Mouse (Mus musculus) heart, postnatal 0 days (tissue): ENCODE measurements around the gene Zfp148.

Experiments
- CTCF ChIP-seq: IDR thresholded peaks from 2 replicates; pipeline ENCODE4 v1.5.1; 2016; ENCODE audit warnings: antibody characterized with exemption, control low read depth, low read depth
- EP300 ChIP-seq: IDR thresholded peaks from 2 replicates; pipeline ENCODE4 v1.6.1; 2016; ENCODE audit warnings: antibody characterized with exemption, low read depth

GRCm38 (mm10) chr16:33372611-33373010, 8.0 kb upstream of the Zfp148 start:
- TF ChIP-seq CTCF (no peak), EP300 (no peak)
